Mouse (Mus musculus) cerebellum, adult 2 months (tissue): ENCODE measurements around the gene Mex3d. TPM values are rescaled to one million over a fixed set of nuclear protein-coding genes. Genes with fewer than 3 reads are reported as not detected.
"Not testable (repeated sequence)": the region's sequence is repeated elsewhere in the genome, so short reads cannot be mapped to it uniquely, and the experiment has no call there.

Experiments
- DNase-seq, 2 experiments: peaks; one replicate each; pipeline ENCODE4 v3.0.0; 2021
- H3K27ac ChIP-seq: fragments of 200-500 bp; 2 replicates; pipeline ENCODE4 v1.5.1; 2012; ENCODE audit warnings: low read length, control low read depth, inconsistent platforms; ENCODE audit not compliant: insufficient read depth
- H3K27me3 ChIP-seq: fragments of 200-500 bp; 2 replicates; pipeline ENCODE4 v1.6.1; 2012; ENCODE audit warnings: inconsistent platforms, mild to moderate bottlenecking, low read length, moderate library complexity; ENCODE audit not compliant: control insufficient read depth, insufficient read depth
- H3K4me1 ChIP-seq: fragments of 200-500 bp; 2 replicates; pipeline ENCODE4 v1.6.1; 2011; ENCODE audit warnings: low read length; ENCODE audit not compliant: control insufficient read depth, insufficient read depth
- H3K4me3 ChIP-seq: fragments of 200-500 bp; replicated peaks from 2 replicates; pipeline ENCODE3; 2011; ENCODE audit warnings: mild to moderate bottlenecking, low read depth, low read length, control low read depth; ENCODE audit not compliant: insufficient read depth
- CTCF ChIP-seq: fragments of 200-500 bp; IDR thresholded peaks from 2 replicates; pipeline ENCODE4 v1.5.1; 2011; ENCODE audit warnings: low read depth, mild to moderate bottlenecking, control low read depth, low read length, moderate library complexity, borderline replicate concordance; ENCODE audit not compliant: insufficient read depth
- POLR2A ChIP-seq: fragments of 200-500 bp; IDR thresholded peaks from 2 replicates; pipeline ENCODE4 v1.6.1; 2011; ENCODE audit warnings: low read length, control low read depth, borderline replicate concordance; ENCODE audit not compliant: insufficient read depth
- WGBS: fragments of 180-500 bp; shearing (Covaris S2); methylation state at CpG from one replicate; pipeline ENCODE4 v1.1.7; 2018; 5-methylcytosine and 5-hydroxymethylcytosine counted together
- polyA plus RNA-seq: library from polyadenylated mRNA; depleted of rRNA; stranded (reverse); fragments of >200 nt; gene quantifications from 2 replicates; pipeline ENCODE4 v1.2.3, GENCODE M21; 2012

Mex3d gene
- polyA plus RNA-seq, 1 experiment, result 16.1 TPM

GRCm38 (mm10) chr10:80356001-80356682 lies 31.3 kb downstream of the Mex3d start, which contains the start of gene Plk5:
TSS of gene Plk5 (plus strand) at chr10:80356459.
- peak within 1 kb of the TSS; percentile 98 for H3K27ac ChIP-seq
- H3K4me3 ChIP-seq, result peak within 1 kb of the TSS; percentile 78
- DNase-seq, result peak; percentile 79 to 84
- H3K27me3 ChIP-seq, result no peaks in the 10 kb centered on the region
- under 1% methylated on average over 52 of the region's 53 CpGs for WGBS
- no peak for TF ChIP-seq CTCF
- TF ChIP-seq POLR2A, result peak; percentile 95
- peaks cover 12% of the 10 kb centered on the region; the same call in 1 of the 2 replicates for H3K4me1 ChIP-seq

- 4% methylated on average over 9 of the region's 9 CpGs for WGBS
- Histone ChIP-seq H3K27me3 (no peaks in the 10 kb centered on the region), H3K4me1 (peaks cover 12% of the 10 kb centered on the region; the same call in 1 of the 2 replicates), H3K4me3 (peak overlapping the region; percentile 78), H3K27ac (peak overlapping the region; percentile 98)
- TF ChIP-seq CTCF (no peak), POLR2A (peak; percentile 84)
- DNase-seq, result peak; percentile 83 to 86
These were observed 32.0 kb downstream of the Mex3d start for GRCm38 (mm10) chr10:80355431-80355830.

- TF ChIP-seq POLR2A (no peak), CTCF (no peak)
- Histone ChIP-seq H3K27me3 (no peaks in the 10 kb centered on the region), H3K27ac (no peak overlapping the region), H3K4me1 (peaks cover 17% of the 10 kb centered on the region), H3K4me3 (no peak overlapping the region)
- DNase-seq, result no peak
- WGBS, result 84% methylated on average over 8 of the region's 8 CpGs
These were observed 34.7 kb downstream of the Mex3d start for GRCm38 (mm10) chr10:80352727-80353126.

GRCm38 (mm10) chr10:80351896-80352295 lies 35.6 kb downstream of the Mex3d start:
- TF ChIP-seq CTCF, result no peak
- no peak for DNase-seq
- 38% methylated on average over 11 of the region's 11 CpGs for WGBS
- Histone ChIP-seq H3K27me3 (no peaks in the 10 kb centered on the region; the same call in 1 of the 2 replicates), H3K4me1 (peaks cover 20% of the 10 kb centered on the region), H3K27ac (no peak overlapping the region), H3K4me3 (no peak overlapping the region)

- 6% methylated on average over 7 of the region's 7 CpGs for WGBS
- peaks cover 18% of the 10 kb centered on the region for H3K4me1 ChIP-seq
- H3K27me3 ChIP-seq, result no peaks in the 10 kb centered on the region; the same call in 1 of the 2 replicates
- no peak overlapping the region for H3K27ac ChIP-seq
- no peak overlapping the region for H3K4me3 ChIP-seq
- peak; percentile 76 to 91 for DNase-seq
- TF ChIP-seq POLR2A (no peak), CTCF (peak; percentile 95)
These were observed 37.2 kb downstream of the Mex3d start for GRCm38 (mm10) chr10:80350292-80350691.

- WGBS, result 21% methylated on average over 25 of the region's 26 CpGs
These were observed 38.5 kb downstream of the Mex3d start for GRCm38 (mm10) chr10:80348981-80349380.

GRCm38 (mm10) chr10:80348244-80348781 lies 39.1 kb downstream of the Mex3d start, which contains the start of gene Adamtsl5:
TSS of gene Adamtsl5 (minus strand) at chr10:80348412.
- Histone ChIP-seq H3K27ac (no peak within 1 kb of the TSS), H3K4me1 (peaks cover 8% of the 10 kb centered on the region), H3K27me3 (no peaks in the 10 kb centered on the region; the same call in 1 of the 2 replicates), H3K4me3 (peak within 1 kb of the TSS; percentile 31)
- DNase-seq, result peak in 1 of 2 experiments; percentile 59
- TF ChIP-seq POLR2A, result no peak
- peak; percentile 70 for TF ChIP-seq CTCF
- 1% methylated on average over 42 of the region's 42 CpGs for WGBS

More at GRCm38 (mm10) chr10:80348981-80349380, 38.5 kb downstream of the Mex3d start:
- TF ChIP-seq CTCF, result no peak
- H3K4me1 ChIP-seq, result peaks cover 8% of the 10 kb centered on the region
- H3K27ac ChIP-seq, result no peak overlapping the region
- H3K27me3 ChIP-seq, result no peaks in the 10 kb centered on the region; the same call in 1 of the 2 replicates
- H3K4me3 ChIP-seq, result no peak overlapping the region
- DNase-seq, result no peak

- H3K27ac ChIP-seq, result no peak overlapping the region
- no peak for DNase-seq
- H3K4me3 ChIP-seq, result no peak overlapping the region
- 9% methylated on average over 17 of the region's 17 CpGs for WGBS
- H3K27me3 ChIP-seq, result no peaks in the 10 kb centered on the region; the same call in 1 of the 2 replicates
- H3K4me1 ChIP-seq, result peaks cover 10% of the 10 kb centered on the region
- TF ChIP-seq CTCF (no peak), POLR2A (no peak)
These were observed 39.9 kb downstream of the Mex3d start for GRCm38 (mm10) chr10:80347514-80347967.

- not testable (repeated sequence) for H3K4me3 ChIP-seq, H3K27me3 ChIP-seq, H3K27ac ChIP-seq, DNase-seq
- H3K4me1 ChIP-seq, result peaks cover 13% of the 10 kb centered on the region
- WGBS, result 83% methylated on average over 6 of the region's 6 CpGs
These were observed 41.5 kb downstream of the Mex3d start for GRCm38 (mm10) chr10:80345929-80346328.
